Mouse (Mus musculus): ENCODE data around the gene Jph4. TPM values are rescaled to one million over a fixed set of nuclear protein-coding genes. Genes with fewer than 3 reads are reported as not detected.
A peak's percentile ranks its signal among the peaks of the same experiment; 100 is the strongest.

Jph4 gene
- polyA plus RNA-seq, 1 experiment from 2014 or later: 0.09 TPM

DNA sequence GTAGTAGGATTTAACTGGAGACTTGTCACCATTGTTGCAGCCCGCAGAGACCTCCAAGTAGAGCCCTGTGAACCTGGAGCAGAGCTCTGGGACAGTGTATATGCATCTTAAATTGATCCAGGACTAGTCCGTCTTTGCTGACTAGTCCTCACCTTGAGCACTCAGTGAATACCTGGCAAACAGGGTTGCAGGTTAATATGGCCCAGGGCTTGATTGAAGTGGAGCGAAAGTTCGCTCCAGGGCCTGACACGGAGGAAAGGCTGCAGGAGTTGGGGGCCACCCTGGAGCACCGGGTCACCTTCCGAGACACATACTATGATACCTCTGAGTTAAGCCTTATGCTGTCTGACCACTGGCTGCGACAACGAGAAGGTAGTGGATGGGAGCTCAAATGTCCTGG, 21.5 kb downstream of the Jph4 start:
- no peak for DNase-seq (ENCODE audit: low spot score)

DNA sequence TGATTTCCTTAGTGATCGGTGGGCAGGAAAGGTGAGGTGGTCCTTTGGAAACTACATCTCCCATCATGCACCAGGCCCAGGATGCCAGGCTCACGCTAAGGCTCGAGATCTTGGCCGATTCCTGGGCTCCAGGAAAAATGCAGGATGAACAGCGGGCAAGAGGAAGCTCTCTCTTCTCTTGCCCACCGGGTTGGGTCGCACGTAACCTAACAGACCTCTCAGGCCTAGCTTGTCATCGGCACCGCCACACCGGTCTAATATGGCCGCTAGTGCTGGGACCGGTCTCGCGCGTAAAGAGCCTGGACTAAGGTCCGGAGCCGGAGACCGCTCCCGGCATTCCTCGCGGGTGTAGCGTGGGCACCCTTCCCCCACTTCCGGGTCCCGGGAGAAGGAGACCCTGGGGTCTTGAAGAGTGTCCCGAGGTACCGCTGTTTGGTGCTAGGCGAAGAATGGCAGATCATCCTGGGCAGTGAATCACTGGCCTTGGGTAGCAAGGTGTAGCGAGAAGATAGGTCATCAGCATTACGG, 22.0 kb downstream of the Jph4 start, which contains the start of gene Thtpa:
TSS of gene Thtpa (plus strand) at position 81 of the 528 bp plus-strand sequence.
- DNase-seq (ENCODE audit: low spot score): peak; percentile 63

DNA sequence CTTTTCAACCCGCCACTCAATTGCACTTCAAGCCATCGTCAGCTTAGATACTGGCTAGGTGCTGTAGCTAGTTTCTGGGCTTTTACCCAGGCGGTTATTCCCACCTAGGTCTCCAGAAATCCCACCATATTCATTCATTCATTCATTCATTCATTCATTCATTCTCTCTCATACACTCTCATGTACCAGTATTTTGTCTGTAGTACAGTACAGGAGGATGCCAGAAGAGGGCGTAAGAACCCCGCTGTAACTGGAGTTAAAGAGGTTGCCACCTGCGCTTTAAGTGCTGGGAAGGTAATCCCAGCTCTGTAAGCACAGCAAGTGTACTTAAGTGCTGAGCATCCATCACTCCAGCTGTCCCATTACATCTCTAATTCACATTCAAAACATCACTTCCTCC, 22.8 kb downstream of the Jph4 start:
- peak; percentile 19 for DNase-seq (ENCODE audit: low spot score)

DNA sequence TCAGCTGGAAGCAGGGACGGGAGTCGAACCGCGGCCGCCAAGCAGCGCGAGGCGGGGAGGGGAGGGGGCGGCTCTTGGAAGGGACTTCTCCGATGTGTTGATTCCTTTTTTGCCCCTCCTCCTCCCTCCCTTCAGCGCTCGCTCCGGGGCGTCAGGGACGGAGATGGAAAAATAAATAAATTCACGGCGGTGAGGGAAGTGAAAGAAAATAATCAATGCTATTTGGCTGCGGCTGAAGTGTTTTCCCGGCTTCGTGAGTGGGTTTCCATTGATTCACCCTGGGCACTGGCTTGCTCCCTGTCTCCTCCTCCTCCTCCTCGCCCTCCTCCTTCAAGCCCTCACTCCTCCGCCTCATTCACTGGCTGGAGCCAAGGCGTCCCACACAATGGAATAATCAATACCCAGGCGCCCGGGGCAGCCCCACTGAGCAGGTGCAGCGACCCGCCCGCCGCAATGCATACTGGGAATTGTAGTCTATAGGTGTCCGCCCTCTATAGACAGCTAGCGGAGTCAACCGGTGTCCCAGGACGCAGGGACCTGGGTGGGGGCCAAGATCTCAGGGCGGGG, 24.6 kb downstream of the Jph4 start, which contains the start of gene Zfhx2:
TSS of gene Zfhx2 (minus strand) at position 314 of the 567 bp plus-strand sequence.
- DNase-seq (ENCODE audit: low spot score): peak; percentile 87

DNA sequence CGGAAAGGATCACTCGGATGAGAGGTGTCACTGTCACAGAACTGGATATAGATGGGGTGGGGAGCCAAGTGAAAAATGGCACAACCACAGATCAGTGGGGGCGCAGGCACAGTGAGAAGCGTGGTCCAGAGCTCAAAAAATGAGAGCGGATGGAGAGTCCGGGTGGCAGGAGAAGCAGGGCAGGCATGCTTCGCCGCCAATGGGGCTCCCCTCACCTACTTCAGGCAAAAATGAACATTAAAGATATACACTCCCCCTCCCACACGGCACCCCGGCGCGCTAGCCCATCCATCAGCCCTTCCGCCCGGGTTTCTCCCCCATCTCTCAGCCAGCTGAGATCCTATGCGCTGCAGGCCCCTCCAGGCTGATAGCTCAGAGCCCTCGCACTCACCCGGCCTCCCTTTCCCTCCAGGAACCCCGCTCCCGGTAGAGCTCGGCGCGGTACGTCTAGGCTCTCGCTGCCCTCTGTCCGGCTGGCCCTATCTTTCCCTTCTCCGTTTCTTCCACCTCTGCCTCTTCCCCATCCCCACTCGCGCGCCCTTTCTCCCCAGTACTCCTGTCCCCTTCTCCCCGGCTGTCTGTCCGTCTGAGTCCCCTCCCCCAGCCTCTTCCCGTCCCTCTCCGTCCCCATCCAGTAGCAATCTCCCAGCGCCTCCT, 25.4 kb downstream of the Jph4 start:
- no peak for DNase-seq (ENCODE audit: low spot score)

DNA sequence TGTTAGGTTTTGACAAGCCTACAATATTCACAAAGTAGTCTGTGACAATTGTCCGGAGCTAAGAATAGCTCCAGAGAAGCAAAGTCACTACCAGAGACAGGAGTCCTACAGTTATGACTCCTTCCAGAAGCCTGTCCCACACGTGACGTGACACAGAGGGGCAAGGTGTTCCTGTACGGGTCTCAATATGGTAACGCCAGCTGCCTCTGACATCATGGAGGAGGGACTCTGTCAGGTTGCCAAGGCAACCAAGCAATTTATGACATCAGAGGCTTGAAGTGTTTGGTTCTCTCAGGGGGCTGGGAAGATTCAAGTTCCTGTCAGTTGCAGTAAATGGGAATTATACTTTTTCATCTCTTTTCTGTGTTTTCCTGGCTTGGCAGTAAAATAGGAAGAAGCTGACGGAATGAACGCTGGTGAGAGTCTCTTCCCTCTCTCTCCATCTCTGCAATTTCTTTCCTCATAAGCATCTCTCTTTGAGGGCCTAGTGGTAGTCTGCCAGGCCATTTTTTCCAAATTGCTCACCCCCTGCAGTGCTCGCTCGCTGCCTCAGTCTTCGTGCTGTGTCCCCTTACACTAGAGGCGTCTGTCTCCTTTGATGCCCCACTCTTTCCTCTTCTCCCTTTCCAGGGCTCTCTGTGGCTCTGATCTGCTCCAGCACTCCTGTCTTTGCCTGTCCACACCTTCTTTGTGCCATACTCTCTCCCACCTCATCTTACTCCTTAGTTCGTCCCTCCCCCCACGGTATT, 27.4 kb downstream of the Jph4 start:
- peak; percentile 41 for DNase-seq (ENCODE audit: low spot score)

DNA sequence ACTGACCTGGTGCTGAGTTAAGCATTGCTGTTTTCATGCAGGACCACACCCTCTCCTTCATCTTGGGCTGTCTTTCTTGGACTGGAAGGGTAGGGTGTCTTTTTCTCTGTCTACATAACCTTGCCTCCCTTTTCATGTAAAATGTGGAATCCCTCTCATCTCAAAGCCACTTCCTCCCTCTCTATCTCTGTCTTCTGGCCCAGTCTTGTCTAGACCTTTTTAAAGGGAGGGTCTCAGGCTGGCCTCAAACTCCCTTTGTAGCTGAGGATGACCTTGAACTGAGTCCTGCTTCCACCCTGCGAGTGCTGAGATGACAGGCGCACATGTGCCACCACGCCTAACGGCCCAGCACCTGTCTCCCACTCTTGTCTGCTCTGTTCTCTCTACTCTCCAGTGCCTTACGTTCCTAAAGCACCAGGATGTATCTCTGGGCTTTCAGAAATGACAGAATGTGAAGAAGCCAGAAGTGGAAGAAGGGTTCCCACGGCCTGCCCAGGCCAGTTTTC, 30.7 kb downstream of the Jph4 start:
- no peak for DNase-seq (ENCODE audit: low spot score)

DNA sequence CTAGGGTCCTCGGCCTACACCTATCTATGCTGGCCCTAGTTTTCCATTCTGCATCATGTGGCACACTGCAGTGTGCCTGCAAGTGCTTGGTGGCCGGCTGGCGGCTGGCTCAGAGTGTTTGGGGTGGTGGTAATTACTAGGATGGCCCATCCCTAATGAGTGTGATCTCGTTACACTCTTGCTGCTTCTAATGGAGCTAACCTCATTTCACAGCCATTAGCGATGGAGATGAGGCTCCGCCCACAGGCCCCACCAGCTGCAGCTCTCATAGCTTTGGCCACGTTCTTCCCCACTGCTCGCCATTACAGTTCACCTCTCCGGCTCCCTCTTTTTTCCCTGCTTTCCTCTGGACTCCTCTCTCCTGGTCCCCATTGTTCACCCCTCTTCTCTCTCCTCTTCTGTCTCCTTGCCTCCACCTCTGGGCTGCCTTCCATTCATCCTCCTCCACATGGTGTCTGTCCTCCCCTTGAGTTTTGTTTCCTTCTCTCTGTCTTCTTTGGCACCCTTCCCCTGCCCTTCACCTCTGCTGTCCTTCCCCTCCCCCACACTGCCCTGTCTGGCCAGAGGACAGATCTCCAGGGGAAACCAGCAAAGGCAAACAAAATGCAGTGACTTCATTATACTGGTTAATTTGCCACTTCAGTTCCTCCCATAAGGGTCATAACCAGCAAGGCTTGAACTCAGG, 31.3 kb downstream of the Jph4 start:
- DNase-seq (ENCODE audit: low spot score): no peak

DNA sequence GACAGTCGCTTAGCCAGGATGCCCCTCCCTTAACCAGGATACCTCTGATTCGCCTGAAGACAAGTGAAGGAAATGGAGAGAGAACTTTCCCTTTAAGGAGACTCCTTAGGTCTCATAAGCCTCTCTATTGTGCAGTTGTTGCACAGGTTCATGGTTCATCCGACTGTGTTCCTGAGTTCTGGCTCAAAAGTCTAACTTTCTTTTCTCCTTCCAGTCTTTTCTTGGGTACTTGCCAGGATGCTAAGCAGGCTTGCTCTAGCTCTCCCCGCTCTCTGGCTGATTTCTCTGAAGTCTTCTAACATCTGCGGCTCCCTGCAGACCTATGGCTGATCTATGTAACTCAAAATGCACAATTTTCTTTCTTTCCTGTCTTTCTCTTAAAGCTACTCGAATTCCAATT, 33.3 kb downstream of the Jph4 start:
- DNase-seq (ENCODE audit: low spot score): no peak

DNA sequence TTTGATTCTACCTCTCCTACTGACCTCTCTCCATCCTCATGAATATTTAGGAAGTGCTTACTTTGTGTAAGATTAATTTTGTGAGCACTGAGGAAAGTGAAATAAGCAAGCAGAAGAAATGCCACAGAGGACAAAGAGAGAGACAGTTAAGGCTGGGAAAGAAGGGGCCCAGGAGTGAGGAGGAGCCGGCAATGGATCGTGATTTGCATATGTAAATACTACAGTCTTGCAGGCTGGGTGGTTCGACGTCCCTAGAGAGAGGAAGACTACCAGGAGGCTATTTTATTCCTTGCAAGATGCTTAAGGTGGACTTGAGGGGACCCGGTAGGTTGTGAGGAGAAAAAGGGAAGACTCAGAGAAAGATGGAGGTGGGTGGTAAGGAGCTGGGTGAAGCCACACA, 35.6 kb downstream of the Jph4 start:
- no peak for DNase-seq (ENCODE audit: low spot score)

DNA sequence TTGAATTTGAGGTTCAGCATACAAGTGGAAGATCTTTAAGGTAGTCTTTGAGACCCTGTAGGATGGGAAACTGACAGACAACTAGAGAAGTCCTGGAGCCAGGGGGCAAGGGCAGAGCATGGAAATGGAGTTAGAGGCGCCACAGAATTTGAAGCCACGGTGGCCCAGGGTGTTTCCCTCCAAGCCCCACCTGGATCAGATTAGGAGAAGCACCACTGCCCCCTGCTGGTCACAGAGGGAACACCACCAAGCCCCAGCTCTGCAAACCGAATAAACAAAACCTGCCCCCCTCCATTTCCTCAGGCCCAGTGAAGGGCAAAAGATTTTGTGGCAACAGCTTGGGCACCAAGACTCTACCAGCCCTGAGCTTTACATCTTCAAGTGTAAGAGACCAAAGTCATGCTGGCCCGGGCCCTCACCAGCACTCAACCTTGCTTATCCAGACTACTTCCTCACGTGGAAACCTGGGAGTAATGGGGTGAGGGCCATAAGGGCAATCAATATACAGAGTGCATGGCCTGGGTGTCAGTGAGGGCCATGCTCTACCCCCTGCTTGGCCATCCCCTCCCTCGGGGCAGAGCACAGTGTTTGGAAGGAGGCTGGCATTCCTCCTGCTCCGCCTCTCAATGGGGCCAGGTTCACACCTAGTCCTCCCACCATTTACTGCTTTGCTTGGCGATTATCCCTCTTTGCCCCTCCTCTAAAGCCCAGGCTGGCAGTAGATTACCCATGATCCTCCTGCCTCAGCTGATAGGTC, 37.3 kb downstream of the Jph4 start:
- peak; percentile 83 for DNase-seq (ENCODE audit: low spot score)

DNA sequence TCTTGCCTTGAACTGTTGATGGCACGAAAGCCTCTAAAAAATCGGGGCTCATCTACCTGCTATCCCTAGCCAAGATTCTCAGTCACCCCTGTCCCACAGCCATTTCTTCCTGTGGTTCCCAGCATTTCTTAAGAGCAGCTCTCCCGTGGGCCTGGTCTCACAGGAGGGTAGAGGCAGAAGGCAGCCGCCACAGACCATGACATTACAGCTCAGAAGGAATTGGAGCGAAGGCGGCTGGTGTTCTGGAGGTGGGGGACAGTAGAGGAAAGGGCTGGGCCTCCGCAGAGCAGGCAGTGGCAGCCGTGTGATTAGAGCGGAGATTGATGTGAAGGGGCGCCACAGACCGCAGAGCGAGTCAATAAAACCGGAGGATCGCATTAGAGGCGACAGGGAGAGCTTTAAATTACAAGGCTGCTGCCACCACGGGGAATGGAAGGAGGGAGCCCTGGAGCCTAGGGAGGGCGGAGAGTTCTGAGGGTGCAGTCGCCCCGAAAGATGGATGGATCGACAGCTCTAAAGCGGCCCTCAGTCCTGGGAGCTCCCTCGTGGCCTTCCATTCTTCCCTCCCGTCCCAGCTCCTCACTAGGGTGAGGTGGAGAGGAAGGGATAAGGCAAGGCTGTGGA, 38.3 kb downstream of the Jph4 start:
- peak; percentile 7 for DNase-seq (ENCODE audit: low spot score)

DNA sequence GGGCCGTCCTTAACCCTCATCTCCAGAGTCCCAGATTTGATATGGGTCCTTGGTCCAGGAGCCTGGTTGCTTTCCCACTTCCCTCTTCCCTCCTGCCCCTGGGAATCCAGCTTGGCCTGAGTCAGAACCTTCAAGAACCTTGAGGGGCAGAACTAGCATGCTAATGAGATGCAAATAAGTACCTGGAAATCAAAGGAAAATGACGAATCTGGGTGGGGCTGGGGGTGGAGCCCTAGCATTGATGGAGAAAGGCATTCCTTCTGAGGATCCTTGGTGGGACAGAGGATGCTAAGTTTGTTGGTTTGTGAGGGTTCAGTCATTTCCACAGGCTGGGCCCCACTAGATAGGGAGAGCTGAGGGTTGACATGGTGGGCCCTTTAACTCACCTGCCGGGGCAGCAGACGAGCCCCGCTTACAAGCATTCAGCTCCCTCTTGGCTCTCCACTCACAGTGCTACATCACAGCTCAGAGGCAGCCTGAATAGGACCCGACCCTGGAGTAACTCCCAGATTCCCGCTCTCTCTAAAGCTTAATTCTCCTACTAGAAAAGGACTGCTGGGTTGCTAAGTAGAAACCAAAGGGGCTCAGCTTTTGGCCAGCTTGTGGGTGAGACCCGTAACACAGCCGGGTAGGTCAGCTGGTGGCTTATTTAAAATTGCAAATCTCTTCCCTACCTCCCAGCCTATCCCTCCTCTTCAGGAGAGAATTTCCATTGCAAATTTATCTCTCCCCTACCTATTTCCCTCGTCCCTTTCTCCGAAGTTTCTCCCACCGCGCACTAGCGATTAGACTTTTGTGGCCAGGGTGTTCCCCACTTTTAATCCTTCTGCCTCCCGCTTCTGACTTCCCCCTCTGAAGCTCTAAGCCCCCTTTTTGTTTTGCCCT, 39.0 kb downstream of the Jph4 start:
- no peak for DNase-seq (ENCODE audit: low spot score)

DNA sequence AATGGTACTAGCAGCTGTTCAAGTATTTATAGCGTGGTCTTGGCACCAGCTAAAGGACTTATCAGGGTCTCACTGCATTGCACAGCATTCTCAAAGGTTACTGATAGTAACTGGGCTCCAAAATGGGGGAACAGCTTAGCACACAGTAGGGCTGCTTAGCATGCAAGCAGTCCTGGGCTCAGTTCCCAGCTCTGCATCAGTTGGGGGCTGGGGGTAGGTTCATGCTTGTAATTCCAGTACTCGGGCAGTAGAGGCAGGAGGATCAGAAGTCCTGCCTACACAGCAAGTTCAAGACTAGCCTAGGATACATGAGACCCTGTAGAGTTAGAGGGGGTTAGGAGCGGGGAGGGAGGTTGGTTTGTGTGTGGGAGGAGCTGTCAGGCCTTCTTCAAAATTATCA, 39.8 kb downstream of the Jph4 start:
- no peak for DNase-seq (ENCODE audit: low spot score)

DNA sequence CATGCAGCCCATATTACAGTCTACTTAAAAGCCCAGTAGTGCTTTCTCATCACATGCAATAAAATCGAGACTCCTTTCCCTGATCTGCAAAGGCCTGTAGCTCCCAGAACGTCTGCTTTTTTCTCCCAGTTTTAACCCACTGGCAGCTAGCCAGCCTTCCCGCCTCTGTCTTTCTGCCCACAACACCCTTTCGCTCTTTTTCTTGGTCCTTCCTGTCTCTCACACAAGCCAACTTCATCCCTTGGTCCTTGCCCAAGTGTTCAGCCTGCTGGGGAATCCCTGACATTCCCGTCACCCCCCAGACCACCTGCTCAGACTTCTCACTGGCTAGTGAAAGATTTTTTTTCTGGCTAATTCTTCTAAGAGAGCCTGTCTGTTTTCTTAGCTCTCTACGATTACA, 40.5 kb downstream of the Jph4 start:
- no peak for DNase-seq (ENCODE audit: low spot score)

DNA sequence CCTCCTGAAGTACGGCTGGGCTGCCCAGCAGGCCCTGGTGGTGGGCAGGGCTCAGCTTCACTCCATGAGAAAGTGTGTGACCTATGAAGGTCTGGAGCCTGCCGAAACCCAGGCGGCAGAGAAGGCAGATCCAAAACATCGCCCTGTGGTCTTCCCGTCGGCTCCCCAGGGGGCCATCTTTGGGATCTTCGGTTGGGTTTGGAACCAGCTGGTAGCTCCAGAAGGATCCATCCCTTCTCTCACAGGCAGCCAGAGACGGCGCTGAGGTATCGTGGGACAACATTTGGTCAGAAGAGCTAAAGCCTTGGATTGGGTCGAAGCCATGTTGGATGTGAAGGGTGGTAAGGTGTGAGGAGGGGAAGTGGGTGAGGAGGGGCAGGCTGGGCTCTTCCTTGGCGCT, 42.3 kb downstream of the Jph4 start:
- DNase-seq (ENCODE audit: low spot score): no peak

DNA sequence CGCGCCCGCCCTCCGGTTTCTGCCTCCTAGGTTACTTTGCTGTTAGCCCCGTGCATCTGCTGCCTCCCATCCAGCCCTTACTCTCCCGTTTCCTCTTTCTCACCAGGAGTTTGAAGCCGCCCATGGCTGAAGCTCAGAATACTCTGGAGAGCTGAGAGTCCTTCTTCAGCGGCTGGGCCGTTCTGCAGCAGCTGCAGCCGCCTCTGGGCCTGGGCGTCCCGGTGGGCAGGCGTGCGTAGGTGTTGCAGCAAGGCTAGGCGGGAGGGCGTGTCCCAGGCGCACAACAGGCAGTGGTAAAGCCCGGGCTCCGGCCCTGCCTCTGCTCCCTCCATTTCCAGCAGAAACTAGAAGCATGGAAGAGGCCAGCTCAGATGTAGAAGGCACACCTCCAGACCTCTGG, 45.0 kb downstream of the Jph4 start:
- DNase-seq (ENCODE audit: low spot score): no peak

DNA sequence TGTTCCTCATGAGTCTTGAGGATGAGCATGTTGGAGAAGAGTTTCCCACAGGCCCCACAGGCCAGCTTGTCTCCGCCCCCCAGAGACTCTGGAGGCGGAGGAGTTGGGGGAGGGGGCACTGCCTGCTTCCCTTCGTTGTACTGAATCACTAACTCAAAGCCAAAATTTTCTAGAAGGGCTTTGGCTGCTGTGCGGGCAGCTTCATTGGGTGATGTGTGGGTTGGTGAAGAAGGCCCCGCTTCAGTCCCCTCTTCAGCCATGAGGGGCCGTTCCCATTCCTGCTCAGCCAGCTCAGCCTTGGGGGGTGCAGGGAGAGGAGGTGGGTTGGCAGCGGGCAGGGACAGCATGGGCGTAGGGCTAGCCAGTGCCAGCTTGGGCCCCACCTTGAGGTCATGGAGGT, 50.7 kb downstream of the Jph4 start:
- DNase-seq (ENCODE audit: low spot score): no peak

DNA sequence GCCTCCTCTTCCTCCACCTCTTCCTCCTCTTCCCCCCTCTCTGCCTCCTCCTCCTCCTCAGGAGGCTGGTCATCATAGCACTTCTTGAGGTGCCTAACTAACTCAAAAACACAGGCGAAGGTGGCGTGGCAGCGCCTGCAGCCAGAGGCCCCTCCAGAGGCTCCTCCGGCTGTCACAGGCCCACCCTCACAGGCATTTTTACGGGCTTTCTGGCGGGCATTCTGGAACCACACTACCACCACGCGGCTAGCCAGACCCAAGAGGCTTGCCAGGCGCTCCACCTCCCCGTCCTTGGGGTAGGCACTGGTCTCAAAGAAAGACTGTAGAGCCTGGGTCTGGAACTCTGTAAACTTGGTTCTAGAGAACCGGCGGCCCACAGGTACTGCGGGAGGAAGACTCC, 51.3 kb downstream of the Jph4 start:
- DNase-seq (ENCODE audit: low spot score): no peak
